Mouse (Mus musculus) lung, adult 2 months (tissue): Measurements from ENCODE around the gene Ppp1r3d. TPM values are rescaled to one million over a fixed set of nuclear protein-coding genes. Genes with fewer than 3 reads are reported as not detected.

ENCODE experiments used
- DNase-seq: peaks from one replicate; pipeline ENCODE4 v3.0.0; 2022
- H3K4me1 ChIP-seq: fragments of 200-500 bp; 2 replicates; pipeline ENCODE4 v1.6.1; 2011; ENCODE audit warnings: low read length; ENCODE audit not compliant: control insufficient read depth, insufficient read depth
- H3K4me3 ChIP-seq: fragments of 200-500 bp; replicated peaks from 2 replicates; pipeline ENCODE3; 2011; ENCODE audit warnings: low read depth, mild to moderate bottlenecking, control low read depth, low read length; ENCODE audit errors: extremely low read depth
- CTCF ChIP-seq: fragments of 200-500 bp; IDR thresholded peaks from 2 replicates; pipeline ENCODE4 v1.5.1; 2011; ENCODE audit warnings: mild to moderate bottlenecking, low read length, control low read depth; ENCODE audit not compliant: insufficient read depth
- POLR2A ChIP-seq: fragments of 200-500 bp; IDR thresholded peaks from 2 replicates; pipeline ENCODE4 v1.6.1; 2011; ENCODE audit warnings: low read depth, mild to moderate bottlenecking, control low read depth, low read length, borderline replicate concordance; ENCODE audit errors: extremely low read depth
- WGBS: fragments of 180-500 bp; shearing (Covaris S2); methylation state at CpG from one replicate; pipeline ENCODE4 v1.1.7; 2018; 5-methylcytosine and 5-hydroxymethylcytosine counted together
- polyA plus RNA-seq: library from polyadenylated mRNA; depleted of rRNA; stranded (reverse); fragments of >200 nt; gene quantifications from 2 replicates; pipeline ENCODE4 v1.2.3, GENCODE M21; 2012

The Ppp1r3d gene
- polyA plus RNA-seq, 1 experiment = 6.0 TPM

- DNase-seq = no peak
- 65% methylated on average over 2 of the region's 2 CpGs for whole genome bisulfite sequencing
- Histone ChIP-seq H3K4me1 (peaks cover 3% of the 10 kb centered on the region; the same call in 1 of the 2 replicates), H3K4me3 (no peak overlapping the region)
- TF ChIP-seq POLR2A = no peak
- TF ChIP-seq CTCF = no peak
Observed at GRCm38 (mm10) chr2:178433495-178433894, 19.2 kb upstream of the Ppp1r3d start.

GRCm38 (mm10) chr2:178430231-178430630 is 16.0 kb upstream of the Ppp1r3d start, which contains the start of gene Cdh26:
Gene Cdh26, plus strand, starts transcription at chr2:178430531.
- Histone ChIP-seq H3K4me3 (no peak within 1 kb of the TSS), H3K4me1 (peaks cover 3% of the 10 kb centered on the region; the same call in 1 of the 2 replicates)
- 83% methylated on average over 4 of the region's 4 CpGs for WGBS
- TF ChIP-seq CTCF = no peak
- no peak for TF ChIP-seq POLR2A
- no peak for DNase-seq

GRCm38 (mm10) chr2:178429426-178429825 is 15.2 kb upstream of the Ppp1r3d start:
- no peak for DNase-seq
- no peak overlapping the region for H3K4me3 ChIP-seq
- TF ChIP-seq POLR2A (no peak), CTCF (no peak)
- H3K4me1 ChIP-seq = peaks cover 3% of the 10 kb centered on the region; the same call in 1 of the 2 replicates
- WGBS = 66% methylated on average over 6 of the region's 6 CpGs

GRCm38 (mm10) chr2:178428676-178429075 is 14.4 kb upstream of the Ppp1r3d start:
- Histone ChIP-seq H3K4me3 (no peak overlapping the region), H3K4me1 (peaks cover 3% of the 10 kb centered on the region; the same call in 1 of the 2 replicates)
- no peak for DNase-seq
- WGBS = 85% methylated on average over 4 of the region's 4 CpGs
- TF ChIP-seq POLR2A (no peak), CTCF (no peak)

GRCm38 (mm10) chr2:178428183-178428582 is 13.9 kb upstream of the Ppp1r3d start:
- H3K4me1 ChIP-seq = peaks cover 3% of the 10 kb centered on the region; the same call in 1 of the 2 replicates
- WGBS = 71% methylated on average over 9 of the region's 9 CpGs
- DNase-seq = no peak
- no peak for TF ChIP-seq CTCF
- TF ChIP-seq POLR2A = no peak
- H3K4me3 ChIP-seq = no peak overlapping the region

GRCm38 (mm10) chr2:178427181-178427580 is 12.9 kb upstream of the Ppp1r3d start:
- 76% methylated on average over 5 of the region's 5 CpGs for WGBS
- TF ChIP-seq POLR2A (no peak), CTCF (no peak)
- DNase-seq = no peak
- no peak overlapping the region for H3K4me3 ChIP-seq
- H3K4me1 ChIP-seq = no peaks in the 10 kb centered on the region; the same call in 1 of the 2 replicates

- no peak overlapping the region for H3K4me3 ChIP-seq
- WGBS = 21% methylated on average over 4 of the region's 4 CpGs
- H3K4me1 ChIP-seq = no peaks in the 10 kb centered on the region; the same call in 1 of the 2 replicates
- TF ChIP-seq CTCF (no peak; the same call in 1 of the 2 replicates), POLR2A (no peak)
- no peak for DNase-seq
Observed at GRCm38 (mm10) chr2:178426229-178426628, 12.0 kb upstream of the Ppp1r3d start.

GRCm38 (mm10) chr2:178423223-178423622 is 9.0 kb upstream of the Ppp1r3d start:
- TF ChIP-seq POLR2A (no peak), CTCF (no peak)
- 54% methylated on average over 5 of the region's 5 CpGs for WGBS
- Histone ChIP-seq H3K4me1 (no peaks in the 10 kb centered on the region; the same call in 1 of the 2 replicates), H3K4me3 (no peak overlapping the region)
- no peak for DNase-seq

- Histone ChIP-seq H3K4me1 (no peaks in the 10 kb centered on the region; the same call in 1 of the 2 replicates), H3K4me3 (no peak overlapping the region)
- no peak for TF ChIP-seq CTCF
- no peak for TF ChIP-seq POLR2A
- 61% methylated on average over 2 of the region's 3 CpGs for WGBS
- no peak for DNase-seq
Observed at GRCm38 (mm10) chr2:178422186-178422585, 7.9 kb upstream of the Ppp1r3d start.

GRCm38 (mm10) chr2:178421603-178422002 is 7.3 kb upstream of the Ppp1r3d start:
- Histone ChIP-seq H3K4me3 (no peak overlapping the region), H3K4me1 (no peaks in the 10 kb centered on the region; the same call in 1 of the 2 replicates)
- no peak for TF ChIP-seq CTCF
- 60% methylated on average over 6 of the region's 6 CpGs for WGBS
- no peak for DNase-seq
